Mouse (Mus musculus) kidney, embryonic 16.5 days (tissue): ENCODE data around the gene Mllt1. TPM values are rescaled to one million over a fixed set of nuclear protein-coding genes. Genes with fewer than 3 reads are reported as not detected.

ENCODE experiments used
- ATAC-seq: fragments of 200-750 bp; cut with Nextera tagmentation; 2 replicates; pipeline ENCODE4 v1.8.0; 2017; ENCODE audit warnings: moderate TSS enrichment; ENCODE audit not compliant: low FRiP score, low TSS enrichment
- H3K27ac ChIP-seq: fragments of 300-500 bp; sonication (generic); 2 replicates; pipeline ENCODE4 v1.5.1; 2014; ENCODE audit warnings: low read length
- H3K27me3 ChIP-seq: fragments of 300-500 bp; sonication (generic); 2 replicates; pipeline ENCODE4 v1.6.1; 2014; ENCODE audit warnings: low read length, control low read depth, mixed read lengths; ENCODE audit not compliant: insufficient read depth
- H3K36me3 ChIP-seq: fragments of 300-500 bp; sonication (generic); 2 replicates; pipeline ENCODE4 v1.6.1; 2014; ENCODE audit warnings: low read length, control low read depth, mixed read lengths; ENCODE audit not compliant: insufficient read depth
- H3K4me1 ChIP-seq: fragments of 300-500 bp; sonication (generic); 2 replicates; pipeline ENCODE4 v1.6.1; 2014; ENCODE audit warnings: low read length, control low read depth, mixed read lengths; ENCODE audit not compliant: insufficient read depth
- H3K4me2 ChIP-seq: fragments of 300-500 bp; sonication (generic); replicated peaks from 2 replicates; pipeline ENCODE4 v1.6.1; 2014; ENCODE audit warnings: low read depth, low read length
- H3K4me3 ChIP-seq: fragments of 300-500 bp; sonication (generic); 2 replicates; pipeline ENCODE4 v1.5.1; 2014; ENCODE audit warnings: mild to moderate bottlenecking, low read length
- H3K9ac ChIP-seq: fragments of 300-500 bp; sonication (generic); replicated peaks from 2 replicates; pipeline ENCODE4 v1.6.1; 2014; ENCODE audit warnings: low read length
- H3K9me3 ChIP-seq: fragments of 300-500 bp; sonication (generic); 2 replicates; pipeline ENCODE4 v1.6.1; 2016; ENCODE audit warnings: low read length, control low read depth
- WGBS: fragments of 180-500 bp; shearing (Covaris S2); extraction: QIAGEN DNeasy Blood & Tissue Kit; methylation state at CpG from one replicate; pipeline ENCODE4 v1.1.7; 2014; 5-methylcytosine and 5-hydroxymethylcytosine counted together
- polyA plus RNA-seq: library from polyadenylated mRNA; unstranded; fragments of >200 nt; fragmentation: Nextera tagmentation; extraction: Ambion mirVana; gene quantifications from 2 replicates; pipeline ENCODE4 v1.2.1, GENCODE M21; 2015

Mllt1 gene
- polyA plus RNA-seq, 1 experiment from 2014 or later: 53.1 TPM

GRCm38 (mm10) chr17:56872512-56872911 lies 62.7 kb downstream of the Mllt1 start:
- no peak overlapping the region for H3K9ac ChIP-seq
- H3K4me2 ChIP-seq: no peak overlapping the region
- ATAC-seq: no peak
- no peaks in the 10 kb centered on the region for H3K27me3 ChIP-seq
- no peak overlapping the region for H3K27ac ChIP-seq
- WGBS: 77% methylated on average over 7 of the region's 7 CpGs
- H3K9me3 ChIP-seq: no peaks in the 10 kb centered on the region
- H3K4me3 ChIP-seq: no peak overlapping the region
- no peaks in the 10 kb centered on the region for H3K36me3 ChIP-seq
- no peaks in the 10 kb centered on the region for H3K4me1 ChIP-seq

- Histone ChIP-seq H3K9ac (no peak overlapping the region), H3K27ac (no peak overlapping the region), H3K36me3 (no peaks in the 10 kb centered on the region), H3K9me3 (peaks cover 6% of the 10 kb centered on the region; the same call in 1 of the 2 replicates), H3K27me3 (no peaks in the 10 kb centered on the region), H3K4me2 (no peak overlapping the region), H3K4me3 (no peak overlapping the region), H3K4me1 (no peaks in the 10 kb centered on the region)
- 48% methylated on average over 8 of the region's 8 CpGs for WGBS
- no peak for ATAC-seq
Measured at GRCm38 (mm10) chr17:56871767-56872166, 63.4 kb downstream of the Mllt1 start.

- Histone ChIP-seq H3K27ac (no peak overlapping the region), H3K9ac (no peak overlapping the region), H3K4me1 (no peaks in the 10 kb centered on the region), H3K9me3 (peaks cover 6% of the 10 kb centered on the region; the same call in 1 of the 2 replicates), H3K4me3 (no peak overlapping the region), H3K36me3 (no peaks in the 10 kb centered on the region), H3K27me3 (no peaks in the 10 kb centered on the region), H3K4me2 (no peak overlapping the region)
- no peak for ATAC-seq
- 73% methylated on average over 15 of the region's 15 CpGs for WGBS
Measured at GRCm38 (mm10) chr17:56870287-56870953, 64.8 kb downstream of the Mllt1 start.

- Histone ChIP-seq H3K9ac (no peak overlapping the region), H3K9me3 (peaks cover 6% of the 10 kb centered on the region; the same call in 1 of the 2 replicates), H3K27ac (no peak overlapping the region), H3K4me1 (no peaks in the 10 kb centered on the region), H3K27me3 (no peaks in the 10 kb centered on the region), H3K36me3 (no peaks in the 10 kb centered on the region), H3K4me2 (no peak overlapping the region), H3K4me3 (no peak overlapping the region)
- ATAC-seq: no peak
- whole genome bisulfite sequencing: 55% methylated on average over 9 of the region's 9 CpGs
Measured at GRCm38 (mm10) chr17:56869481-56869977, 65.7 kb downstream of the Mllt1 start.

GRCm38 (mm10) chr17:56866071-56866470 lies 69.1 kb downstream of the Mllt1 start:
- 83% methylated on average over 7 of the region's 7 CpGs for WGBS
- H3K4me2 ChIP-seq: no peak overlapping the region

GRCm38 (mm10) chr17:56861197-56861596 lies 74.0 kb downstream of the Mllt1 start:
- no peaks in the 10 kb centered on the region for H3K27me3 ChIP-seq
- ATAC-seq: peak; percentile 47; the same call in 1 of the 2 replicates
- H3K9me3 ChIP-seq: no peaks in the 10 kb centered on the region
- no peak overlapping the region for H3K27ac ChIP-seq
- no peaks in the 10 kb centered on the region for H3K36me3 ChIP-seq
- no peaks in the 10 kb centered on the region for H3K4me1 ChIP-seq
- no peak overlapping the region for H3K9ac ChIP-seq
- WGBS: 46% methylated on average over 3 of the region's 3 CpGs
- H3K4me2 ChIP-seq: no peak overlapping the region
- H3K4me3 ChIP-seq: no peak overlapping the region

More at GRCm38 (mm10) chr17:56866071-56866470, 69.1 kb downstream of the Mllt1 start:
- H3K27ac ChIP-seq: no peak overlapping the region
- no peak overlapping the region for H3K9ac ChIP-seq
- no peaks in the 10 kb centered on the region for H3K4me1 ChIP-seq
- H3K9me3 ChIP-seq: peaks cover 6% of the 10 kb centered on the region; the same call in 1 of the 2 replicates
- no peaks in the 10 kb centered on the region for H3K36me3 ChIP-seq
- no peak overlapping the region for H3K4me3 ChIP-seq
- ATAC-seq: no peak
- no peaks in the 10 kb centered on the region for H3K27me3 ChIP-seq

- no peaks in the 10 kb centered on the region for H3K9me3 ChIP-seq
- H3K36me3 ChIP-seq: no peaks in the 10 kb centered on the region
- no peaks in the 10 kb centered on the region for H3K4me1 ChIP-seq
- H3K27ac ChIP-seq: no peak overlapping the region
- no peak for ATAC-seq
- H3K27me3 ChIP-seq: no peaks in the 10 kb centered on the region
- H3K4me2 ChIP-seq: no peak overlapping the region
- H3K9ac ChIP-seq: no peak overlapping the region
- 47% methylated on average over 7 of the region's 7 CpGs for WGBS
- H3K4me3 ChIP-seq: no peak overlapping the region
Measured at GRCm38 (mm10) chr17:56858922-56859321, 76.3 kb downstream of the Mllt1 start.

- Histone ChIP-seq H3K4me3 (no peak overlapping the region), H3K27ac (no peak overlapping the region), H3K4me2 (no peak overlapping the region), H3K27me3 (no peaks in the 10 kb centered on the region), H3K4me1 (no peaks in the 10 kb centered on the region), H3K9me3 (no peaks in the 10 kb centered on the region), H3K36me3 (no peaks in the 10 kb centered on the region), H3K9ac (no peak overlapping the region)
- WGBS: 57% methylated on average over 4 of the region's 4 CpGs
- ATAC-seq: no peak
Measured at GRCm38 (mm10) chr17:56858216-56858615, 77.0 kb downstream of the Mllt1 start.

GRCm38 (mm10) chr17:56855421-56855820 lies 79.8 kb downstream of the Mllt1 start:
- H3K27ac ChIP-seq: no peak overlapping the region
- H3K4me1 ChIP-seq: no peaks in the 10 kb centered on the region
- no peak overlapping the region for H3K4me3 ChIP-seq
- ATAC-seq: no peak
- H3K36me3 ChIP-seq: no peaks in the 10 kb centered on the region
- H3K4me2 ChIP-seq: no peak overlapping the region
- no peak overlapping the region for H3K9ac ChIP-seq
- no peaks in the 10 kb centered on the region for H3K27me3 ChIP-seq
- WGBS: 75% methylated on average over 3 of the region's 3 CpGs
- no peaks in the 10 kb centered on the region for H3K9me3 ChIP-seq

GRCm38 (mm10) chr17:56851167-56851566 lies 84.0 kb downstream of the Mllt1 start:
- 72% methylated on average over 3 of the region's 3 CpGs for whole genome bisulfite sequencing
- no peak for ATAC-seq
- no peak overlapping the region for H3K27ac ChIP-seq

More at GRCm38 (mm10) chr17:56851167-56851566, 84.0 kb downstream of the Mllt1 start:
- no peak overlapping the region for H3K4me2 ChIP-seq
- no peak overlapping the region for H3K9ac ChIP-seq
- H3K27me3 ChIP-seq: no peaks in the 10 kb centered on the region
- no peaks in the 10 kb centered on the region for H3K36me3 ChIP-seq
- no peaks in the 10 kb centered on the region for H3K9me3 ChIP-seq
- no peaks in the 10 kb centered on the region for H3K4me1 ChIP-seq
- H3K4me3 ChIP-seq: no peak overlapping the region
